Comparison of ENCODE assay signal across 25 mouse cellular contexts in genomic region chr11:82862638-82863037, GRCm38 (mm10). TPM values are rescaled to one million over a fixed set of nuclear protein-coding genes. Genes with fewer than 3 reads are reported as not detected.
DNase-seq lines count a peak whose midpoint lies in the region; ATAC-seq and TF ChIP-seq lines count a peak whose summit lies in the region.
"Had no signal": no experiment of that assay in that cellular context is flagged by ENCODE, and none has a peak within 500 bp of the region (broad histone marks: within the 10 kb centered on the region; RNA-seq: fewer than 3 reads in every experiment).

No protein-coding gene starts in this region.

- no peak for DNase-seq in layer of hippocampus, adult 2 months (ENCODE audit: low spot score in 2 of 2)
- DNase-seq in layer of hippocampus, adult 18-20 months (ENCODE audit: low spot score in 2 of 2): no peak
- DNase-seq in forebrain, embryonic 14.5 days (ENCODE audit: low spot score): no peak
- DNase-seq in heart, adult 2 months: no peak
- DNase-seq: cerebellum, adult 11 months; cerebellum, postnatal 10 days; kidney, postnatal 4 days; left cerebral cortex, postnatal 4 days; right cerebral cortex, adult 18-20 months; thymus, adult 18-20 months; thymus, postnatal 36 days had no signal

- peaks cover 82% of the 10 kb centered on the region for H3K4me1 ChIP-seq in erythroblast, embryonic 14.5 days (ENCODE audit: control insufficient read depth)
- peaks cover 30% of the 10 kb centered on the region for H3K4me1 ChIP-seq in forebrain, embryonic 14.5 days (ENCODE audit: control insufficient read depth, insufficient read depth, low read length)
- peaks cover 75% of the 10 kb centered on the region for H3K4me1 ChIP-seq in liver, embryonic 15.5 days (replicated peaks)
- H3K4me1 ChIP-seq in heart, adult 2 months (ENCODE audit: control insufficient read depth, insufficient read depth, low read length): peaks cover 2% of the 10 kb centered on the region
- H3K4me1 ChIP-seq in heart, embryonic 12.5 days (replicated peaks): peaks cover 8% of the 10 kb centered on the region

- intact Hi-C loops in heart, adult 2 months (cut with DNase I): no loop called here

- ATAC-seq in forebrain, embryonic 14.5 days: peak; percentile 24; the same call in 1 of the 2 replicates
- ATAC-seq in liver, embryonic 15.5 days (ENCODE audit: insufficient read depth): peak; percentile 50; the same call in 1 of the 2 replicates
- no peak for ATAC-seq in heart, embryonic 12.5 days (ENCODE audit: insufficient number of reproducible peaks, low FRiP score)
- no peak for ATAC-seq in megakaryocyte, adult 5-6 weeks (ENCODE audit: poor library complexity, severe bottlenecking)
- ATAC-seq: CD4-positive, CD25-positive, alpha-beta regulatory T cell, adult 4 months; lung, postnatal 0 days; midbrain, embryonic 16.5 days had no signal

- H3K27ac ChIP-seq in layer of hippocampus, adult 2 months: peak overlapping the region; percentile 51; the same call in 1 of the 2 replicates
- peak overlapping the region; percentile 76 for H3K27ac ChIP-seq in forebrain, embryonic 14.5 days (ENCODE audit: low read depth, low read length)
- H3K27ac ChIP-seq in liver, embryonic 15.5 days (replicated peaks): peak overlapping the region; percentile 78
- no peak overlapping the region for H3K27ac ChIP-seq in heart, adult 2 months
- H3K27ac ChIP-seq in heart, embryonic 12.5 days (ENCODE audit: poor library complexity, severe bottlenecking): no peak overlapping the region
- H3K27ac ChIP-seq: heart, embryonic 10.5 days; hindbrain, embryonic 10.5 days; limb, embryonic 15.5 days; macrophage had no signal

- no peak overlapping the region for H3K9ac ChIP-seq in forebrain, embryonic 14.5 days (ENCODE audit: low read length)
- 0 out of 2 replicates have a peak overlapping the region, but pooled peaks have one; percentile 15 for H3K9ac ChIP-seq in liver, embryonic 15.5 days
- no peak overlapping the region for H3K9ac ChIP-seq in heart, adult 2 months (ENCODE audit: low read depth, low read length)
- H3K9ac ChIP-seq in heart, embryonic 12.5 days: no peak overlapping the region
- H3K9ac ChIP-seq: limb, embryonic 15.5 days had no signal

- no peak for TF ChIP-seq CTCF in layer of hippocampus, adult 2 months (conservative IDR thresholded peaks at IDR 0.05)
- no peak for TF ChIP-seq CTCF in heart, adult 2 months (IDR thresholded peaks at IDR 0.05)

- H3K4me2 ChIP-seq in forebrain, embryonic 14.5 days (ENCODE audit: low read length): 0 out of 2 replicates have a peak overlapping the region, but pooled peaks have one; percentile 1
- H3K4me2 ChIP-seq in liver, embryonic 15.5 days: peak overlapping the region; percentile 38
- no peak overlapping the region for H3K4me2 ChIP-seq in heart, embryonic 12.5 days
- H3K4me2 ChIP-seq: limb, embryonic 15.5 days had no signal

- TF ChIP-seq POLR2A in heart, adult 2 months (IDR thresholded peaks at IDR 0.05; ENCODE audit: insufficient read depth, low read depth, low read length): no peak

- WGBS in forebrain, embryonic 14.5 days: 14% methylated on average over 9 of the region's 9 CpGs
- 26% methylated on average over 9 of the region's 9 CpGs for WGBS in liver, embryonic 15.5 days (ENCODE audit: insufficient replicate concordance)
- 86% methylated on average over 9 of the region's 9 CpGs for WGBS in heart, adult 2 months
- 74% methylated on average over 9 of the region's 9 CpGs for WGBS in heart, embryonic 12.5 days

- no peak for TF ChIP-seq EP300 in heart, adult 2 months (IDR thresholded peaks at IDR 0.05; ENCODE audit: insufficient read depth, low read depth, low read length)

- H3K9me3 ChIP-seq in erythroblast, embryonic 14.5 days (ENCODE audit: control insufficient read depth, low read length): no peaks in the 10 kb centered on the region
- no peaks in the 10 kb centered on the region for H3K9me3 ChIP-seq in forebrain, embryonic 14.5 days (replicated peaks; ENCODE audit: control insufficient read depth, low read length)
- no peaks in the 10 kb centered on the region for H3K9me3 ChIP-seq in liver, embryonic 15.5 days (replicated peaks)
- no peaks in the 10 kb centered on the region for H3K9me3 ChIP-seq in heart, embryonic 12.5 days (replicated peaks)
- H3K9me3 ChIP-seq: heart, embryonic 10.5 days; hindbrain, embryonic 10.5 days; limb, embryonic 15.5 days had no signal

- no peak overlapping the region for H3K4me3 ChIP-seq in layer of hippocampus, adult 2 months
- peak overlapping the region; percentile 32 for H3K4me3 ChIP-seq in erythroblast, embryonic 14.5 days (replicated peaks)
- H3K4me3 ChIP-seq in forebrain, embryonic 14.5 days (ENCODE audit: low read depth, low read length): no peak overlapping the region
- no peak overlapping the region for H3K4me3 ChIP-seq in liver, embryonic 15.5 days (replicated peaks)
- no peak overlapping the region for H3K4me3 ChIP-seq in heart, adult 2 months
- no peak overlapping the region for H3K4me3 ChIP-seq in heart, embryonic 12.5 days
- H3K4me3 ChIP-seq: heart, embryonic 10.5 days; hindbrain, embryonic 10.5 days; limb, embryonic 15.5 days had no signal

- 0 out of 2 replicates have a peak, but pooled peaks cover 1% of the 10 kb centered on the region for H3K79me2 ChIP-seq in heart, adult 2 months (replicated peaks; ENCODE audit: control insufficient read depth, insufficient read depth, low read length)

- no peaks in the 10 kb centered on the region for H3K27me3 ChIP-seq in erythroblast, embryonic 14.5 days (ENCODE audit: control insufficient read depth)
- H3K27me3 ChIP-seq in forebrain, embryonic 14.5 days (replicated peaks; ENCODE audit: control insufficient read depth, insufficient read depth, low read length): no peaks in the 10 kb centered on the region
- no peaks in the 10 kb centered on the region for H3K27me3 ChIP-seq in liver, embryonic 15.5 days
- no peaks in the 10 kb centered on the region for H3K27me3 ChIP-seq in heart, adult 2 months (ENCODE audit: control insufficient read depth, insufficient read depth, low read length)
- no peaks in the 10 kb centered on the region for H3K27me3 ChIP-seq in heart, embryonic 12.5 days (replicated peaks)
- H3K27me3 ChIP-seq: limb, embryonic 15.5 days had no signal

- H3K36me3 ChIP-seq in erythroblast, embryonic 14.5 days (ENCODE audit: control insufficient read depth): peaks cover 85% of the 10 kb centered on the region
- H3K36me3 ChIP-seq in forebrain, embryonic 14.5 days (ENCODE audit: control insufficient read depth, insufficient read depth, low read length): no peaks in the 10 kb centered on the region
- peaks cover 12% of the 10 kb centered on the region for H3K36me3 ChIP-seq in liver, embryonic 15.5 days (replicated peaks)
- no peaks in the 10 kb centered on the region for H3K36me3 ChIP-seq in heart, adult 2 months (ENCODE audit: control insufficient read depth, insufficient read depth, low read length)
- no peaks in the 10 kb centered on the region for H3K36me3 ChIP-seq in heart, embryonic 12.5 days
- H3K36me3 ChIP-seq: heart, embryonic 10.5 days; hindbrain, embryonic 10.5 days; limb, embryonic 15.5 days had no signal

RNA-seq across cellular contexts. Expression of gene Rffl, which starts 8.4 kb away (rescaled TPM):
- 10 to 100 TPM in 1 of 2 experiments, 1 to 10 TPM in 1; 9.5 to 10.9 TPM for total RNA-seq in layer of hippocampus, adult 2 months (2021)
- 10 to 100 TPM in 1 of 2 experiments, 1 to 10 TPM in 1; 9.7 to 12.0 TPM for total RNA-seq in layer of hippocampus, adult 18-20 months (2021)
- 4.5 and 6.4 TPM in 2 replicates for polyA plus RNA-seq in erythroblast, embryonic 14.5 days (2012)
- polyA plus RNA-seq in forebrain, embryonic 14.5 days (2014; fragmentation: Nextera tagmentation; extraction: Ambion mirVana): 8.4 and 9.8 TPM in 2 replicates
- polyA plus RNA-seq in liver, embryonic 15.5 days (2015; fragmentation: Nextera tagmentation; extraction: Ambion mirVana): 24.5 and 26.0 TPM in 2 replicates
- 1 to 10 TPM; 4.0 to 4.3 TPM for total RNA-seq in heart, adult 2 months (2021)
- polyA plus RNA-seq in heart, adult 2 months (2012; rRNA removed): 4.6 and 5.9 TPM in 2 replicates
- 6.7 and 6.8 TPM in 2 replicates for polyA plus RNA-seq in heart, embryonic 12.5 days (2016; fragmentation: Nextera tagmentation; extraction: Ambion mirVana)
- total RNA-seq in megakaryocyte, adult 5-6 weeks (2015): 20.5 and 26.7 TPM in 2 replicates
- 20.1 and 25.4 TPM in 2 replicates for total RNA-seq in megakaryocyte, adult 5-6 weeks (2017)

RNA-seq across cellular contexts. Expression of gene Rad51d, which starts 27.8 kb away (rescaled TPM):
- total RNA-seq in layer of hippocampus, adult 2 months (2021): 10 to 100 TPM; 15.1 to 16.4 TPM
- 10 to 100 TPM; 14.7 to 18.0 TPM for total RNA-seq in layer of hippocampus, adult 18-20 months (2021)
- polyA plus RNA-seq in erythroblast, embryonic 14.5 days (2012): 0.05 and 0.19 TPM in 2 replicates
- polyA plus RNA-seq in forebrain, embryonic 14.5 days (2014; fragmentation: Nextera tagmentation; extraction: Ambion mirVana): 14.2 and 16.8 TPM in 2 replicates
- polyA plus RNA-seq in liver, embryonic 15.5 days (2015; fragmentation: Nextera tagmentation; extraction: Ambion mirVana): 5.6 and 6.2 TPM in 2 replicates
- total RNA-seq in heart, adult 2 months (2021): 1 to 10 TPM; 8.5 to 9.5 TPM
- 8.6 and 10.1 TPM in 2 replicates for polyA plus RNA-seq in heart, adult 2 months (2012; rRNA removed)
- 13.0 and 14.6 TPM in 2 replicates for polyA plus RNA-seq in heart, embryonic 12.5 days (2016; fragmentation: Nextera tagmentation; extraction: Ambion mirVana)
- total RNA-seq in megakaryocyte, adult 5-6 weeks (2015): 7.1 and 7.9 TPM in 2 replicates
- 8.8 and 10.3 TPM in 2 replicates for total RNA-seq in megakaryocyte, adult 5-6 weeks (2017)

RNA-seq across cellular contexts. Expression of gene Fndc8, which starts 29.3 kb away (rescaled TPM):
- not detected for total RNA-seq in layer of hippocampus, adult 2 months (2021)
- not detected for total RNA-seq in layer of hippocampus, adult 18-20 months (2021)
- 0.03 TPM in 1 of 2 replicates, not detected in the other for polyA plus RNA-seq in erythroblast, embryonic 14.5 days (2012)
- polyA plus RNA-seq in forebrain, embryonic 14.5 days (2014; fragmentation: Nextera tagmentation; extraction: Ambion mirVana): 0.18 and 0.48 TPM in 2 replicates
- polyA plus RNA-seq in liver, embryonic 15.5 days (2015; fragmentation: Nextera tagmentation; extraction: Ambion mirVana): 0.07 and 0.18 TPM in 2 replicates
- not detected for total RNA-seq in heart, adult 2 months (2021)
- polyA plus RNA-seq in heart, adult 2 months (2012; rRNA removed): 0.06 TPM in 1 of 2 replicates, not detected in the other
- polyA plus RNA-seq in heart, embryonic 12.5 days (2016; fragmentation: Nextera tagmentation; extraction: Ambion mirVana): 0.10 and 0.12 TPM in 2 replicates
- not detected in 2 replicates for total RNA-seq in megakaryocyte, adult 5-6 weeks (2015)
- not detected in 2 replicates for total RNA-seq in megakaryocyte, adult 5-6 weeks (2017)
- total RNA-seq: gastrocnemius, adult 8-10 months; layer of hippocampus, postnatal 10 days; left cerebral cortex, adult 8-10 months; left cerebral cortex, postnatal 4 days had no signal
- polyA plus RNA-seq: macrophage had no signal

RNA-seq across cellular contexts. Expression of gene Nle1, which starts 45.6 kb away (rescaled TPM):
- 10 to 100 TPM; 46.0 to 48.8 TPM for total RNA-seq in layer of hippocampus, adult 2 months (2021)
- 10 to 100 TPM; 33.6 to 37.6 TPM for total RNA-seq in layer of hippocampus, adult 18-20 months (2021)
- polyA plus RNA-seq in erythroblast, embryonic 14.5 days (2012): 1.0 and 2.2 TPM in 2 replicates
- polyA plus RNA-seq in forebrain, embryonic 14.5 days (2014; fragmentation: Nextera tagmentation; extraction: Ambion mirVana): 23.4 and 25.7 TPM in 2 replicates
- polyA plus RNA-seq in liver, embryonic 15.5 days (2015; fragmentation: Nextera tagmentation; extraction: Ambion mirVana): 12.4 and 13.6 TPM in 2 replicates
- 10 to 100 TPM in 1 of 2 experiments, 1 to 10 TPM in 1; 8.4 to 11.4 TPM for total RNA-seq in heart, adult 2 months (2021)
- polyA plus RNA-seq in heart, adult 2 months (2012; rRNA removed): 17.7 and 24.0 TPM in 2 replicates
- 20.0 and 22.0 TPM in 2 replicates for polyA plus RNA-seq in heart, embryonic 12.5 days (2016; fragmentation: Nextera tagmentation; extraction: Ambion mirVana)
- total RNA-seq in megakaryocyte, adult 5-6 weeks (2015): 4.7 TPM in 2 replicates
- 2.6 and 3.1 TPM in 2 replicates for total RNA-seq in megakaryocyte, adult 5-6 weeks (2017)

RNA-seq across cellular contexts. Expression of gene Unc45b, which starts 47.7 kb away (rescaled TPM):
- 1 to 10 TPM in 1 of 2 experiments, under 1 TPM in 1; 0.66 to 1.4 TPM for total RNA-seq in layer of hippocampus, adult 2 months (2021)
- total RNA-seq in layer of hippocampus, adult 18-20 months (2021): 1 to 10 TPM in 1 of 2 experiments, under 1 TPM in 1; 0.79 to 1.1 TPM
- polyA plus RNA-seq in erythroblast, embryonic 14.5 days (2012): not detected in 2 replicates
- polyA plus RNA-seq in forebrain, embryonic 14.5 days (2014; fragmentation: Nextera tagmentation; extraction: Ambion mirVana): 0.38 and 1.1 TPM in 2 replicates
- 1.7 TPM in 2 replicates for polyA plus RNA-seq in liver, embryonic 15.5 days (2015; fragmentation: Nextera tagmentation; extraction: Ambion mirVana)
- 100 to 1,000 TPM; 167 to 190 TPM for total RNA-seq in heart, adult 2 months (2021)
- polyA plus RNA-seq in heart, adult 2 months (2012; rRNA removed): 107 and 159 TPM in 2 replicates
- polyA plus RNA-seq in heart, embryonic 12.5 days (2016; fragmentation: Nextera tagmentation; extraction: Ambion mirVana): 199 and 203 TPM in 2 replicates
- total RNA-seq in megakaryocyte, adult 5-6 weeks (2015): not detected in 2 replicates
- not detected in 2 replicates for total RNA-seq in megakaryocyte, adult 5-6 weeks (2017)
- polyA plus RNA-seq: macrophage had no signal

Comparison
In these comparisons a context has a peak if more than half of its experiments do, and no peak if none do; other contexts are left out.
1. H3K27ac ChIP-seq: peak in layer of hippocampus, adult 2 months (single experiment), forebrain, embryonic 14.5 days (single experiment) and liver, embryonic 15.5 days (single experiment); none in heart, adult 2 months (single experiment) and heart, embryonic 12.5 days (single experiment).
2. ATAC-seq: peak in forebrain, embryonic 14.5 days (single experiment) and liver, embryonic 15.5 days (single experiment); none in heart, embryonic 12.5 days (single experiment) and megakaryocyte, adult 5-6 weeks (single experiment).